Mouse (Mus musculus) 3T3-L1 (cell line): ENCODE measurements around the gene Cnn1.
"Not testable (repeated sequence)": the region's sequence is repeated elsewhere in the genome, so short reads cannot be mapped to it uniquely, and the experiment has no call there.

ENCODE experiments used
- DNase-seq: peaks from one replicate; pipeline ENCODE4 v3.0.0-alpha.2; 2015; ENCODE audit warnings: low read depth, low spot score

Gene Cnn1

DNA sequence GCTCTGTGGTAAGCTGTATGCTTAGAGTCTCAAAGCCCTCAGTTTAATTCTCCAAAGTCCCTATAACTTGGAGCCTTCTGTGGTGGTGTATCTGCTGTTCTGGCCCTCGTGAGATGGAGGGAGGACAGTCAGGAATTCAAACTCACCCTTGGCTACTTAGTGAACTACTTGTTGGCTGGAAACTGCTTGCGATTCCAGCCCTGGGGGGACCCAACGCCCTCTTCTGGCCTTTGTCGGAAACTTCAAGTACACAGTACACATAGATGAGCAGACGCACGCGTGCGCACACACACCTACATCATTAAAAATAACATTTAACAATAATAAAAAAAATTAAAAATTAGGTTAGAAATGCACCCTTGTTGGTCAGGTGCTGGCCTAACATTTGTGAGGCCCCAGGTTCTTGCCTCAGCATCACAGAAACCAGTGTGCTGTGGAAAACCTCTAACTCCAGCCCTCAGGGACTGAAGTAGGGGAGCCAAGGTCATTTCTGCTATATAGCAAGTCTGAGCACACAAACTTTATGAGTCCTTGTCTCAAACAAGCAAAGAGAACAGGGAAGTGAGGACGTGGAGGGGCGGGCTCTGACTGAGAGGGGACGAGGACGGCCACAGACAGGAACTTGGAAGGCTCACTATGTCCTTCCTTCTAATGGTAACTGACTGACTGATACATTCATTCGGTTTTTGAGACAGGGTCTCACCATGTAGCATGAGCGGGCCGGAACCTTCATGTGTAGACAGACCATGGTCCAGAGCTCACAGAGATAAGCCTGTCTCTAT is 26.4 kb downstream of the Cnn1 start:
- DNase-seq: no peak

DNA sequence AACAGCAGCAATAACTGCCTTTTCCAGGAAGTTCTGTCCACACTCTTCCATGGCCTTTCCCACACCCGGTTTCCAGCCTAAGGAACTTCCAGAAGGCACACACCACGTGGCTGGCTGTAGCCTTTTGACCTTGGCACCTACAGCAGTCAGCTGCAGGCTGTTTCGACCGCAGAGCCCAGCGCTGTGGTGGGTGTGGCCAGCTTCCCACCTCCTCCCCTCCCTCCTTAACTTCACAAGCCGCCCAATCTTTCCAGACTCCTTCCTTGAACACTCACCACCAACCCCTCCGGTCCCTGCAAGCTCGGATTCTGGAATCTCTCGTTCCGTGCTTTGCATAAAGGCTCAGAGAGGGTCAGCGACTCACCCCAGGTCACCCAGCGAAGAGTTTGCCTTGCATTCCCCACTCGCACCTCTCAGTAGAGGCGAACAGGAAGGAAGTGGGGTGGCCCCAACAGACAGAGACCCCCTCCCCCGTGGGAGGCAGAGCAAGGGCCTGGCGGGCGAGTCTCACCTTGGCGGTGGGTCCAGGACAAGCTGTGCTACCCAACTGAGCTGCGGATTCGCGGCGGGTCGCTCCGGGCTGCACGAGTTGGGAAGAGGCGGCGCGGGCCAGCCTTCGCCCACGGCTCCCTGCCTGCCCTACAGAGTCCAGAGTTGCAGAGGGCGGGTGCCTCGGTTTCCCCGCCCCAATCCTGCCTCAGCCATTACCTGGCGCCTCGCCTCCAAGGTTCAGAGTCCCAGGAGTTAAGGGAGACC is 32.4 kb downstream of the Cnn1 start:
- no peak for DNase-seq

DNA sequence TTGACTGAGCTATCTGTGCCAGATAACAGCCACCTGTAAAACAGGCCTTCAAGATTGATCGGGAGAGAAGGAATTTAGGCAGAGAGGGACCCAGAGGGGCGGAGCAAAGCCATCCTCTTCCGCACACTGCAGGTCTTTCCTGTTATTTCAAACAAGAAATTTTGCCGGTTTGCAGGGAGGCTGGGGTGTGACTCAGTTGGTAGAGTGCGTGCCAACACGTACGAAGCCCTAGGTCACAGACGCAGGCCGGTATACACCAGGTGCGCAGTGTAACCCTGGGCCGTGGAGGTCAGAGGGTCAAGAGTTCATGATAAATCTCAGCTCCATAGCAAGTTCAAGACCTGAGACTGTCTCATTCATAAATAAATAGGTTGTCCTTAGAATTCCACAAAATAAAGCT is 33.2 kb downstream of the Cnn1 start:
- no peak for DNase-seq

DNA sequence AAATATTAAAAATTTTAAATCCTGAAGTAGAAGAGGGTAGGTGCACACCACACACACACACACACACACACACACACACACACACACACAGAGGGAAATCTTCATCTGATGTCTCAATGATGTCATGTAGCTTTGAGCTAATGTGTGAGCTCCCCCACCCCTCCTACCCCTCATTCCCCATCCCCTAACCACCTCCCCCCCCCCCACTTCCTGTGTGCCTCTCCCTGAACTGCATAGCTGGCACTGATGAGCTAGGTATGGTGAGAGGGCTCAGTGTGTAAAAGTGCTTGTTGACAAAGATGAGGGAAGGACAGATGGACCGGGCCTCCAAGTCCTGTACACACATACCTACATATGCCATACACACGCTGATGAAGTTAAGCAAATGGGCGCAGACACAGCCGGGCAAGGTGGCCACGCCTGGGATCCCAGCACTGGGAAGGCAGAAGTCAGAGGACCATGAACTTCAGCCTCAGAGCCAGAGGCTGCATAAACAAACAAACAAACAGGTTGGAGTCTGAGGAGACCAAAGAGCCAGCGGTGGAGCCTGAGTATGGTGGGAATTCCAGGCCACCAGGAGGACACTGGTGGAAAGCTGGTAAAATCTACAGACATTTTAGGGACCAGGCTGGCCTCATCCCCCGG is 35.4 kb downstream of the Cnn1 start:
- DNase-seq: no peak

DNA sequence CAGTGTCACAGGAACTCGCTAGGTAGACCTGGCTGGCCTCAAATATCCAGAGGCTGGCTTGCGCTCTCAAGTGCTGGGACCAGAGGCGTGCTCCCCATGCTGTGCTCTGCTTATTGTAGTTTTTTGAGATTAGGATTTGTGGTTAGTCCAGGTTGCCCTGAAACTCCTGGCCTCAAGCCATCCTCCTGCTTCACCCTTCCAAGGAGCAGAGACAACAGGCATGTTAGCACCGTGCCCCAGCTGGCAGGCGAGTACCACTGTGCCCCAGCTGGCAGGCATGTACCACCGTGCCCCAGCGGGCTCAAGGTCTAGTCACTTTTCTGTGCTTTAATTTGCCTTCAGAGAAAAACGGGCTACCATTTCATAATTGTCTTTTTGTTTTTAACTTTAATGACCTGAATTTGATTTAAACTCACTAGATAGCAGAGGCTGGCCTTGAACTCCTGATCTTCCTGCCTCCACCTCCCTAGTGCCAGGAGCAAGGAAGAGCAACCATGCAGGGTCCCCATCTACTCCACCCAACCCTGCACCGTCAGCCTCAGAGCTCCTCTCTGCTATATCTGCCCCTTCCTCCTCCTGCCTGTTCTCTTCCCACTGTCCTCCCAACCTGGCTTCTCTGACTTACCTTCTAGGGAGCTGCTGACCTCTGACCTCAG is 36.1 kb downstream of the Cnn1 start:
- no peak for DNase-seq

DNA sequence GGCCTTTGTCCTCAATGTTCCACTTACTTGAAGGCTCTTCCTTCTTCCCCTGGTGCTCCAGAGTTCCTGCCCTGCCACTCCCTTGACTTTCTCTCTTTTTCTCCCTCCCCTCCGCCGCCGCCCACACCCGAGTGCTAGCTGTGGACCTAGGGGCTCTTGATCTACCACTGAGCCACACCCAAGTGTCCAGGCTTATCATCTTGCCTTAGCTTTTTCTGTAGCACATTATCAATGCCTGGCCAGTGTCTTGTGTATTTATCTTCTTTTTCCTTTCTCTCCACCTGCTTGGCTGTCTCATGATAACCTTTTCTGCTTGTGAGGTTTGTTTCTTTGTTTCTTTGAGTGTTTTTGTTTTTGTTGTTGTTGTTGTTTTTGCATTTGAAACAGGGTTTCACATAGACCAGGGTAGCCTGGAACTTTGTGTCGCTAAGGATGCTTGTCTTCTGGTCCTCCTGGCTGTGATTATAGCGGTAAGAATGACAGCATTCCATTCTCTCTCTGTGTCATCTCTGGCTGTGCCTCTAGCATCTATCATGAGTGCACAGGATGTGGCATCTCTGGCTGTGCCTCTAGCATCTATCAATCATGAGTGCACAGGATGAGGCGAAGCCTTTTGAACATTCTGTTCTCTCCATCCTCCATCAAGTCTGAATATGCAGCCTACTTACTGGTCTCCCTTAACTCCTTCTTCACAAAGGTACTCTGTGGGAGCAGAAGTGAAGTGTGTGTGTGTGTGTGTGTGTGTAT is 36.8 kb downstream of the Cnn1 start, which contains the start of gene Acp5:
TSS of gene Acp5 (minus strand) at position 68 of the 747 bp plus-strand sequence.
- no peak for DNase-seq

DNA sequence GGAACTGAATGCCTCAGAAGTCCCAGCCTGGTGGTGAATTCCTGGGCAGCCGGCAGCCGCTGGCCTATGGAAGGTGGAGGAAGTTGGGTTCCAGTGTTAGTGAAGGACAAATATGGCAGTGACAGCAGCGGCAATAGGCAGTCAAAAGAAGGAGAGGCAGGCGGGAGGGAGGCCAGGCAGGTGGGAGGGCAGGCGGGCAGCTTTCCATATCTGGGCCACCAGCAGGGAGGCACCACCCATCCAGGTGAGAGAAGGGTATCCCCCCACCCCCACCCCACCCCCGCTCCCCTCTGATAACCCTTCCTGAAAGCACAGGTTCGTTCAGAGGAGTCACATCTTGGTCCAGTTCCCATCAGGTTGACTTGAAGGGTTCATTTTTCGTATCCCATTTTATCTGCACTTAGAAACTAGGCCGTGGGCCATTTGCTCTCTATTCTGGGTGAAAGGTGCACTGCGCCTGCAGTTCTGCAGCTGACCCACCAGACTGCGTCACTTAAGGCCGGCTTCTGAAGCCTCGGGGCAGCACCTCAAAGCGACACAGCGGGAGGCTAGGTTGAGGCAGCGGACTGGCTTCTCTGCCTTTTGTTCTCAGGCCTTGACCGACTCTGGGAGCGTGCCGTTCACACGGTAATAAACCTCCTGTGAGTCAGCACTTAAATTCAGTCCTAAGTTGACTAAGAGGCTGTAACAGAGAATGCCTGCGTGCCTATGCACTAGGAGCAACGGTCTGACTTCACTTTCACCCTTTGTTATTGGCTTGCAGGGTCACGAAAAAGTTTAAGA is 37.9 kb downstream of the Cnn1 start:
- DNase-seq: no peak

DNA sequence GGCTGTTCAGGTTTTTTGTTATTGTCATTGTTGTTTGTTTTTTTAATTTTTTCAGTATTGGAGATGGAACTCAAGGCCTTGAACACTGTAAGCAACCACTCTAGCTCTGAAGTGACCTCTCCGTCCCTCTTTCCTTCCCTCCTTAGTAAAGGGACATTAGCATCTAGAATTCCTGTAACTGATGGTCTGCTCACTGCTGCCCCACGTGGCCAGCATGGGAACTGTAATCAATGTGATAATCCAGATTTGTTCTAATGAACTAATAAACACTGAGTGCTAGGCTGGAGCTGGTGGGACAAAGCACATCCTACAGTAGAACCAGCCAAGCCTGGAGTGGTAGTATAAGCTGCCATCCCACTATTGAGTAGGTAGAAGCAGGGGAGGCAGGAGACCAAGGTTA is 39.5 kb downstream of the Cnn1 start:
- DNase-seq: peak; percentile 58

DNA sequence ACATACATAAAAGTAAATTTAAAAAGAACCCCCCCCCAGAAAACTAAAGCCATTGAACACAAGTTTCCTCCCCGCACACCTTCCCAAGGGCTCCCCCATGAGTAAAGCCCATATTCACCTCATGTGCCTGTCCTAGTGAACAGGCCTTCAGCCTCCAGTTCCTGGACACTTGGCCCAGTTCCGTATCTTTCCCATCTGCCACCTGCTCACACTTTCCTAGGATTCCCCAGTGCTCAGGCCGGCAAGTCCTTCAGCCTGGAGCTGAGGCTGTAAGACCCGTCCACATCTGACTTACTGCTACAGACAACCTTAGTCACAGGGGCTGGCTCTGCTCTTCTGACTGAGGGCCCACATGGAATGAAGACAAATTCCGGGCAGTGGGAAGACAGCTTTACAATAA is 40.7 kb downstream of the Cnn1 start:
- no peak for DNase-seq

DNA sequence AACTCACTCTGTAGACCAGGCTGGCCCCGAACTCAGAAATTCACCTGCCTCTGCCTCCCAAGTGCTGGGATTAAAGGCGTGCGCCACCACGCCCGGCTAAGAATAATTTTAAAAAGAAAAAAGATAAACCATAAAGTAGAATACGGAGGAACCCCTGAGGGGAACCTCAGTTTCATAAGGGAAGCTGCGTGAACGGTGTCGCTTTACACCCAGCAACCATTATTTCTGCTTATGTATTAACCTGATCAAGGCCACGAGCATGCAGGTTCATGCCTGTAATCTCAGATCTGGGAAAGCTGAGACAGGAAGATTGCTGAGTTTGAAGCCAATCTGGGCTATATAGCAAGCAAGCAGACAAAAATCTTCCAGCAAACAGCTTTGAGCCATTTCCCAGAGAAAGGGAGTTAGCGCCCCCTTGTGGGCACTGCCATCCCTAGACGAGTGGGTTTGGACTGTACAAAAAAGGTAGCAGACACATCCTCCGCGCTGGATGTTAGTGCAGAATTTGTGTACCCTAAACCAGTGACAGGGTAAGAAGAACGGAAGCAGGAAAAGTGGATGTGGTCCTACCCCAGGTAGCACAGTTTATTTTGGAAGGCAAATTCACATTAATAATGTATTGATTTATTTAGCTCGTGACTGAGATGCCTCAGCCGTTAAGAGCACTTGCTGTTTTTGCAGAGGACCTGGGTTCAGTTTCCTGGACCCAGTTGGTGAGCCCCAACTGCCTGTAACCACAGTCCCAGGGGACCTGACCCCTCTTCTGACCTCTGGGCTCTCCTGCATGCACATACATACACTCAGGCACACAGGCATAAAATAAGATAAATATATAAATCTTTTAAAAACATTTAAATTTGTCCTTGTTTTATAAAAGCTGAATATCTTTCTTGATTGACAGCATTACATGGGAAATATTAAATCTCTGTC is 44.4 kb downstream of the Cnn1 start:
- peak; percentile 91 for DNase-seq

DNA sequence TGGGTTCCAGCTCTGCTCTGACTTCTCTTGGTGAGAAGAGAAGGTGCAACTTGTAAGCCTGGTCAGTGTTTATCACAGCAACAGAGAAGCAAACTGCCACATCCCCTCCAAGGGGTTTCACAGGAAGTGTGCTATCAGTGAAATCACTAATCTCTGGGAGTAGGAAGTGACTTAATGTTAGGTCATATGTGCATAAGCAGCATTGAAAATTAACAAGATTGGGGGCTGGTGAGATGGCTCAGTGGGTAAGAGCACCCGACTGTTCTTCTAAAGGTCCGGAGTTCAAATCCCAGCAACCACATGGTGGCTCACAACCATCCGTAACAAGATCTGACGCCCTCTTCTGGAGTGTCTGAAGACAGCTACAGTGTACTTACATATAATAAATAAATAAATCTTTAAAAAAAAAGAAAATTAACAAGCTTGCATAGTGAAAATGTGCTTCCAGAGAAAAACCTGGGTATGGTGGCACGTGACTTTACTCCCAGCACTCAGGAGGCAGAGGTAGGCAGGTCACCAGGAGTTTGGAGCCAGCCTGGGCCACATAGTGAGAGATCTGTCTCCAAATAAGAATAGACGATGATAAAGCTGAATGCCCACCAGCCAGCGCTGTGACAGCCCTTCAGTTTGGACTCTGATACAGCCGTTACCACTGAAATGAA is 45.4 kb downstream of the Cnn1 start:
- no peak for DNase-seq

DNA sequence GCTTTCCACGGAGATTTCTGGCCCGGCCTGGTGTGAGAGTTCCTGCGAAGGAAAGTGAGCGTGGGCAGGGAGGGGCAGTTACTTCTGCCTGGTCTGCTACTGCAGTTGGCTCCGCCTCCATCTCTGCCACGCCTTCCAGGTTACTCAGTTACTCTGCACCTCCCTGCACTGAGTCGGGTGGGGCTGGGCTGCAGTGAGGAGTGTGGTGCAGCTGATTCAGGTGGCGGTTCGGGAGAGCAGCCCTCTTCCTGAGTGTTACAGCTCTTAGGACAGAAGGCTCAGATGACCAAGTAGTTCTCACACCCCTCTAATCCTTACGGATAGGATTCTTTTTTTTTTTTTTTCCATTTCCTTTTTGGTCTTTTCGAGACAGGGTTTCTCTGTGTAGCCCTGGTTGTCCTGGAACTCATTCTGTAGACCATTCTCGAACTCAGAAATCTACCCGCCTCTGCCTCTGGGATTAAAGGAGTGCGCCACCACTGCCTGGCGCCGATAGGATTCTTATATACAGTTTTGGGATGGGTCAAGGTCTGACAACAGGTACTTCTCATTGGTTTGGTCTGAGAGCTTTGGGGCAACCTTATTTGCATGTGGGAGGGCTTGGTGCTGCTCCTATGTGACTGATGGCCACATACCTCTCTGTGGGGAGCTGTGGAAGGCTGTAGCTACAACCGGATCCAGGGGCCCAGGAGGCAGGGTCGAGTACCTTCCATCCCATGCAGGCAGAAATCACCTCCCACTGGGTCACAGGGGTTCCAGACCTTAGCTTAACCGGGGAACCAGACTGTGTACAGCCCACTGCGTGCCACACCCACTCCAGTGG is 50.6 kb downstream of the Cnn1 start:
- DNase-seq: no peak

DNA sequence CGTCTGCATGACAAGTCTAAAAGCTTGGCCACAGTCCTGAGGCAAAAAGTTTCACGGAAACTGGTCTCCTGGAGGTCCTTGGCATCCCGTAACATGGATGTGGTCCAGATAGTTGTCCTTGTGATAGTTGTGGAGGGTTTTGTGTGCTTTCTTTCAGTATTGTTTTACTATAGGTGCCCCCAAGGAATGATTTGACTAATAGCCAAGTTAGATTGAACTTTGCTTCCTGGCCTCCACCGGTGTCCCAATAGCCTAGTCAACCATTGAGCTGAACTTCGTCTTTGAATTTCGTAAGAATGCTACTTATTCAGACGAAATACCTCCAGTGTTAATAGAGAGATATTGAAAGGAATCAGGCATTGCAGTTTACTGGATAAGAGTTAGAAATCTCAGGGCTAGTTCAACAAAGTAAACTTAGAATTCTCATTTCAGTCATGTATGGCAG is 51.3 kb downstream of the Cnn1 start:
- not testable (repeated sequence) for DNase-seq

DNA sequence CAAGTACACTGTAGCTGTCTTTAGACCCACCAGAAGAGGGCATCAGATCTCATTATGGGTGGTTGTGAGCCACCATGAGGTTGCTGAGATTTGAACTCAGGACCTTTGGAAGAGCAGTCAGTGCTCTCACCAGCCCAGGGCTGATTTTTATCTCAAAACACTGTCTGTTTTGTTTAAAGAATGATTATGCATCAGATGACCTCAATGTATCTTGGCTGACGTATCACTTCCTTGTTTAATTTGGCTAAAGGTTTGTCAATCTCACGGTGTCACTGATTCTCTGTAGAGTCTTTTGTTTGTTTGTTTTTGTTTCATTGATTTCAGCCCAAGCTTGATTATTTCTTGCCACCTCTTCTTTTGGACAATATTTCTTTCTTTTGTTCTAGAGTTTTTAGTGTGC is 51.9 kb downstream of the Cnn1 start:
- no peak for DNase-seq

DNA sequence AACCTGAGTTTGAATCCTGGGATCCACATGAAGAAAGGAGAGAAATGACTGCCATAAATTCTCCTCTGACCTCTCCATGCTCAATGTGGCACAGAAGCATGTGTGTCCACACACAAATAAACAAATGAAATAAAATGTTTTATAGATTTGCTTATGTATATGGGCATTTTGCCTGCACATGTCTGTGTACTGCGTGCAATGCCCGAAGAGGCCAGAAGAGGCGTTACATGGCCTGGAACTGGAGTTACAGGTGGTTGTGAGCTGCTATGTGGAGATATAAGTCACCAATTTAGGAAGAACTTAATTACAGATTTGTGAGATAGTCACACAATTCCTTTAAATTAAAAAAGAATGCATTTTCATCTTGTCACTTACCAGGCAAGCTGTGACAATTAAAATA is 54.8 kb downstream of the Cnn1 start:
- no peak for DNase-seq

DNA sequence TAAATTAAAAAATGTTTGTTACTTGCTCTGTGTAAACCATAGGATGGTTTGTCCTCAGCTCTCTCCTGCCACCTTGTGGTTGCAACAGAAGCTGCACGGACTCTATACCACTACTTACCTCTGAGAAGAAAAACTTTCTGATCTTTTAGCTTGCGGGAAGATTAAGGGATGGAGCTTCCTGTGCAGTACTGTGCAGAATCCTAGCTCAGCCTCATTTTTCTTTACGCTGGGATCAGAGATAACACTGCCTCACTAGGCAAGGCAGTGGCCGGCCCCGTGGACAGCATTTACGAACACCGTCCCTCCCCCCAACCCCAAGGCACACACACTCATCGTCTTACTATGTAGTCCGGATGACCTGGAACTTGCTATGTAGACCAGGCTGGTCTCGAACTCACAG is 56.6 kb downstream of the Cnn1 start:
- peak; percentile 88 for DNase-seq

DNA sequence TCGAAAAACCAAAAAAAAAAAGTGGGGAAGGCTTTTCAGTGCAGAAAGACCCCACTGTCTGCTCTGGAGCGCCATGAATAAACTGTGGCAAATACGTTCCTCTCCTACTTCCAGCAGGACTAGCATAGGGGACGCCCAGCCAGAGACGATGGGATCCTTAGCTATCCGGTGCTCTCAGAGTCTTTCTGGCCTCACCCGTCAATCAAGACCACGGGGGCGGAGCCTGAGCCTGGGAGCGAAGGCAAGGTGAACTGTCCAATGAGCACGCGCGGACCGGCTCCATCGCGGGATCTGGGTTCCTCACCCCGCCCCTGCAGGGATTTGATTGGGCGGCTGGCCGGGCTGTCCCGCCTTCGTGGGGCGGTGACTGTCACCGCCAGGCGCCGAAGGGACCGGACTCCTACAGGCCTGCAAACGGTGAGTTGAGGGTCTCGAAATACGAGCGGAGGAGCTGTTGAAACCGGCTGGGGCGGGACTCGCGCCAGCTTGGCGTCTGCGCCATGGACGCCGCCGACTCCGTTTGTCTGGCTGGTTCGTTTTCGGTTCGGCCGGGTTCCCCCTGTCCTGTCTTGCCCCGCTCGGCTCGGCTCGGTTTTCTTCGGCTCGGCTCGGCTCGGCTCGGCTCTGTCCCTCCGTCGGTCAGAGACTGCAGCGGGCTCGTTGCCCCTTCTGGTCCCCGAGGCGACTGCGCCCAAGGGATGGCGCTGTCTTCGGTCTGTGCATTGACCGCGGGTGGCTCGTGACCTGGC is 57.7 kb downstream of the Cnn1 start, which contains the start of gene Pigyl:
TSS of gene Pigyl (plus strand) at position 350 of the 749 bp plus-strand sequence.
- DNase-seq: peak; percentile 99
